Mouse (Mus musculus) stomach, postnatal 0 days (tissue): ENCODE data around the gene Pla2g4a.

Source experiments
- CTCF ChIP-seq: IDR thresholded peaks from 2 replicates; pipeline ENCODE4 v1.5.1; 2016; ENCODE audit warnings: antibody characterized with exemption, low read depth, mild to moderate bottlenecking, moderate library complexity
- EP300 ChIP-seq: optimal IDR thresholded peaks from 2 replicates; pipeline ENCODE3; 2016; ENCODE audit warnings: antibody characterized with exemption

DNA sequence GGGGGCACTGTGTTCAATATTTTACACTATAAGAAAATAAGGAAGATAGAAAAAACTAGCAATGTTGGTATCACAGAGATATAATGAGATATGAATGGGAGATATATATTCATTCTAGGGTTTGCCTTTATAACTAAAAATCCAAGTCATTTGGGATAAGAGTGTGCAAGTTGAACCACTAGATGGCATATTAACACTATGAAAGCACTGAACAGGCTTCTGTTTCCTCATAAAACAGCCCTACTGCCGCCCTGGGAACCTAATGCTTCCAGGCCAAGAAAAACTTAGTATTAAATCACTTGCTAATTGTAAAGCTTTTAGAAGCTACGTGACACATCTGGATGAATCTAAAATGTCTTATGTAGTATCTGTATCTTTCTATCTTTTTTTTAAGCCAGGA, 128.1 kb downstream of the Pla2g4a start:
- peak; percentile 85 for TF ChIP-seq CTCF
- no peak for TF ChIP-seq EP300
